Mouse (Mus musculus): ENCODE data around the gene Mansc4.

- TF ChIP-seq POLR2AphosphoS5 (IDR thresholded peaks at IDR 0.05; ENCODE audit: borderline replicate concordance, low read depth, low read length): no peak
- TF ChIP-seq MAFK (IDR thresholded peaks at IDR 0.05; ENCODE audit: borderline replicate concordance, low read depth, low read length): no peak
- TF ChIP-seq RCOR1 (IDR thresholded peaks at IDR 0.05; ENCODE audit: low read depth, low read length): no peak
- TF ChIP-seq EP300 (IDR thresholded peaks at IDR 0.05; ENCODE audit: low read depth in 1 of 2, low read length in 2 of 2): no peak
- no peak for TF ChIP-seq NRF1 (IDR thresholded peaks at IDR 0.05; ENCODE audit: insufficient read depth, low read depth, low read length, poor library complexity, severe bottlenecking)
- TF ChIP-seq CTCF (IDR thresholded peaks at IDR 0.05 in 2 of 3, conservative IDR thresholded peaks at IDR 0.05 in 1 of 3; ENCODE audit: control insufficient read depth in 1 of 3, insufficient read depth in 1 of 3, low read depth in 2 of 3, low read length in 3 of 3, poor library complexity in 1 of 3, severe bottlenecking in 1 of 3): no peak
- TF ChIP-seq GATA1 (IDR thresholded peaks at IDR 0.05; ENCODE audit: low read depth, low read length): no peak
- no peak for TF ChIP-seq POLR2AphosphoS2 (IDR thresholded peaks at IDR 0.05; ENCODE audit: low read length)
- no peak for TF ChIP-seq POLR2A (IDR thresholded peaks at IDR 0.05; ENCODE audit: control insufficient read depth in 1 of 2, insufficient read depth in 1 of 2, low read depth in 1 of 2, low read length in 2 of 2, poor library complexity in 1 of 2)
- no peak for TF ChIP-seq ELF1 (IDR thresholded peaks at IDR 0.05; ENCODE audit: low read depth, low read length)
Measured at GRCm38 (mm10) chr6:147092136-147092535, 5.3 kb upstream of the Mansc4 start.
